Mouse (Mus musculus) layer of hippocampus, adult 18-20 months (tissue): ENCODE measurements at regions not wholly inside any gene's neighbourhood (a gene's known extent, or its start where the extent isn't known, plus 50 kb on each side); places are given as distances from the start of the nearest gene placed in this dataset.

Experiments used
- DNase-seq, 2 experiments: peaks; one replicate each; pipeline ENCODE4 v3.0.0; 2022; ENCODE audit warnings: low spot score in 2 of 2

GRCm38 (mm10) chr6:73792207-73792606, 322.7 kb upstream of the 4931417E11Rik start:
- peak in 1 of 2 experiments; percentile 47 for DNase-seq

GRCm38 (mm10) chr6:73756207-73756815, 286.8 kb upstream of the 4931417E11Rik start:
- no peak for DNase-seq
